Mouse (Mus musculus) liver, embryonic 14.5 days (tissue): ENCODE measurements at regions not wholly inside any gene's neighbourhood (a gene's known extent, or its start where the extent isn't known, plus 50 kb on each side); places are given as distances from the start of the nearest gene placed in this dataset.

Experiments used
- CTCF ChIP-seq: IDR thresholded peaks from 2 replicates; pipeline ENCODE4 v1.5.1; 2016; ENCODE audit warnings: antibody characterized with exemption, low read depth, control low read depth
- EP300 ChIP-seq: IDR thresholded peaks from 2 replicates; pipeline ENCODE4 v1.6.1; 2016; ENCODE audit warnings: antibody characterized with exemption, low read depth

DNA sequence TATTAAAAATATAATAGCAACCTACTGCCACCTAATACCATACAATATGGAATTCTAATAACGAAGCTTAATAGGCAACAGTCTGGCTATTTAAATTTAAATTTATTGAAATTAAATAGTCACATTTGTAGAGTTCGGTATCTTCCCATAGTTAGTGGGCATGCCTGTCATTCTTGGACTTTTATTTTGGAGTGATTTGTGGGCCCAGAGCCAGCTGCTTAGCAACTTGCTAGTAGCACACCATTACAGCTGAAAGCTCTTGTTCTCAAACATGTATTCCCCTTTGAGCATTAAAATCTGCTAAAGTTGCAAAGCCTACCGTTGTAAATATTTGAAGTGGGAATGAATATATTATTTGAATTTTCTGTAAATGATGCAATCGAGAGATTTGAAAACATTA lies 359.2 kb upstream of the Nrsn1 start:
- TF ChIP-seq CTCF: no peak
- TF ChIP-seq EP300: no peak
